Mouse (Mus musculus): ENCODE results near the gene Mbip.

The Mbip gene

GRCm38 (mm10) chr12:56288548-56288947 lies 57.1 kb downstream of the Mbip start:
- no peak for DNase-seq

DNA sequence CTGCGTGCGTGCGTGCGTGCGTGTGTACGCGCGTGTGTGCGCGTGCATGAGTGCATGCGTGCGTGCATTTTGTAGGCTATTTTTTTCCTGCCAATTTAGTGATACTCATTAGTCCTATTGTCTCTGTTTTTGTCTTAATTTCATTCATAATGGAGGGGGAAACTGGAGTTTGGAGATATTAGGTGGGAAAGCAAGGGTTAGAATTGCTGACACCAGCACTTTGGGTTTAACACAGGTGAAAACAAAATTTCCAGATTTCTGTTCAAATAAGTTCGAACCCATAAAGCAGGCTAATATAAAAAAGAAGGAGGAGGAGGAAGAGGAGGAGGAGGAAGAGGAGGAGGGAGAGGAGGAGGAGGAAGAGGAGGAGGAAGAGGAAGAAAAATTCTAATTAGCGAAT lies 58.9 kb downstream of the Mbip start:
- no peak for DNase-seq

- no peak for DNase-seq
These were observed 61.5 kb downstream of the Mbip start for GRCm38 (mm10) chr12:56284210-56284609.

DNA sequence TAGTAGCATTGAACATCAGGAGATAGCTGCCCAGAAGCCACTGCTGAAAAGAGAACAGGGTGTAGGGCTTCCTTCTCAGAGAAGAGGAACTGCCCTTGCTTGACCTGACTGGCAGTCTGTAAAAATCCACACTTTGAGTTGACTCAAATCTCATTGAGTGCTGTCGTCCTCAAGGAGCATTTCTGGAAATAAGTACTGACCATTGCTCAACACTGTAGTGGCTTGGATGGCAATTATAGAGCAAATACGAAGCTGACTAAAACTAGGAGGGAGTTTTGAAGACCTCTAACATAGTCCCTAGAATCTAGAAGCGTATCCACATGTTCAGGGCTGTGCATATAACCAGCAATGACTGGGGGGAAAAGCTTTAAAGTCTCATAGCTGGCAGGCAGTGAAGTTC lies 64.0 kb downstream of the Mbip start:
- no peak for DNase-seq
